Mouse (Mus musculus) 3134 (cell line): ENCODE measurements around the gene Ythdf2.
A peak's percentile ranks its signal among the peaks of the same experiment; 100 is the strongest.

Source experiments
- DNase-seq: peaks from one replicate; pipeline ENCODE4 v3.0.0-alpha.2; 2011; ENCODE audit warnings: low spot score; ENCODE audit not compliant: insufficient read length; ENCODE audit errors: extremely low read depth

Gene Ythdf2

GRCm38 (mm10) chr4:132210325-132210724 is 1.8 kb downstream of the Ythdf2 start:
- DNase-seq = no peak

DNA sequence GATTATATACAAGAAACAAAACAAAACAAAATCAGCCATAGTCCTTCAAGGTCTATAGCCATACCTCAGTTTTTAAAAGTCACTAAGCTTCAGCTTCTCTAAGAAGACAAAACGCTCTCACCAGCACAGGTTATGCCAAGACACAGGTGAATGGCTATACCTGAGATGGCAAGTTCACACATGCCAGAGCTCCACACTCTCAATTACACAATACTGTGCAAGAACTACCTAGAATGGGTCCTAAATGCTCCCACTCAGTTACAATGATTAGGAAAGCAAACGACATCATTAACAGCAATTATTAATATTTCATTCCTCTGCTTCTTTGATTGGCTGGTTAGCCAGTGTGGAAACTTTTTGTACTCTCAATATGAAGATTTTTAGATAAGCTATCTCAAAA is 2.8 kb downstream of the Ythdf2 start:
- no peak for DNase-seq

DNA sequence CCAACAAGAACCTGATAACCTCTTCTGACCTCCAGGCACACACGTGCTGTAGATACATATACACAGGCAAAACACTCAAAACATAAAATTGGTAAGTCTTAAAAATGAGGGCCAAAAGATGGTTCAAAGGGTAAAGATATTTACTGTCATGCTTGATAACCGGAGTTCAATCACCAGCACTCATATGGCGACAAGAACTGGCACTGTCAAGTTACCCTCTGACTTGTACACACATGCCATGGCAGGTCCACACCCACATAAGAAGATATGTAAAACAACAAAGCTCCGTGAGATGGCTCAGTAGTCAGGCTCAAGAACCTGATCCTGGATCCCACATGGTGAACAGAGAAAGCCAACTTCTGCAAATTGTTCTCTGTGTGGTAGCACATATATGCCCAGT is 4.8 kb downstream of the Ythdf2 start:
- DNase-seq = no peak

- DNase-seq = no peak
Measured at GRCm38 (mm10) chr4:132198771-132199170, 13.3 kb downstream of the Ythdf2 start.

DNA sequence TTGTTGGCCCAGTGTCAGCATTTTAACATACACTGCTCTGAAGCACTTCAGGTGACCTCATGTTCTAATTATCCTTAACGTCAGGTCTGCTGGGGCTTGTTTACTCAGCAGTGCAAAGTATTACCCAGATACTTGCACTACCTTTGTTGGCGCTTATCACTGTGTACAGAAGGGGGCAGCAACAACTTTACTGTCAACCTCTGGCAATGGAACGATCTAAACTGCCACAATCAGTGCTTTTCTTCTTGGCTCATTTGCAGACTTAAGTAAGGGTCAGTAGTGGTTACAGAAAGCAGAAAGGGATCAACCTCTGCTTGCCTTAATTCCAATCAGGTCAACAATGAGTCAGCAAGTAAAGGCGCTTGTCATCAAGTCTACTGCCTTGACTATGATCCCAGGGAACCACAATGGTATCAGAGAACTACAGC is 13.8 kb downstream of the Ythdf2 start:
- DNase-seq = no peak

- no peak for DNase-seq
Measured at GRCm38 (mm10) chr4:132194975-132195374, 17.1 kb downstream of the Ythdf2 start.

GRCm38 (mm10) chr4:132194373-132194772 is 17.7 kb downstream of the Ythdf2 start:
- DNase-seq = no peak

GRCm38 (mm10) chr4:132187826-132188401 is 24.2 kb downstream of the Ythdf2 start:
- DNase-seq = no peak

GRCm38 (mm10) chr4:132183162-132183561 is 28.9 kb downstream of the Ythdf2 start:
- no peak for DNase-seq

- no peak for DNase-seq
Measured at GRCm38 (mm10) chr4:132181721-132182658, 30.1 kb downstream of the Ythdf2 start.

- no peak for DNase-seq
Measured at GRCm38 (mm10) chr4:132180710-132181109, 31.4 kb downstream of the Ythdf2 start.

DNA sequence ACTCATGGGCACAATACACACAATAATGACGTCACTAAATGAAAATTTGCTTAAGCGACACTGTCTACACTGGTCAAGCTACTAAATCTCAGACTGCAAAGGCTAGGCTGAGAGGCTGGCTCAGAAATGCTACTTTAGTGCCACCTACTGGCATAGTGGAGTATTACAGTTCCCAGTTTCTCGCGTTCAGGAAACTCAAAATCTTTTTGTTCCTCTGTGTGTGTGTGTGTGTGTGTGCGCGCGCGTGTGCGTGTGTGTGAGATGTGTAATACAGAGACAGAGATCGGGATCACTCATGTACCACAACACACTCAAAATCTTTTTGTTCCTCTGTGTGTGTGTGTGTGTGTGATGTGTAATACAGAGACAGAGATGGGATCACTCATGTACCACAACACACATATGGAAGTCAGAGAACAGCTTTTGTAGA is 33.5 kb downstream of the Ythdf2 start:
- peak; percentile 22 for DNase-seq

- no peak for DNase-seq
Measured at GRCm38 (mm10) chr4:132176474-132176873, 35.6 kb downstream of the Ythdf2 start.

GRCm38 (mm10) chr4:132170891-132171290 is 41.2 kb downstream of the Ythdf2 start:
- DNase-seq = no peak

DNA sequence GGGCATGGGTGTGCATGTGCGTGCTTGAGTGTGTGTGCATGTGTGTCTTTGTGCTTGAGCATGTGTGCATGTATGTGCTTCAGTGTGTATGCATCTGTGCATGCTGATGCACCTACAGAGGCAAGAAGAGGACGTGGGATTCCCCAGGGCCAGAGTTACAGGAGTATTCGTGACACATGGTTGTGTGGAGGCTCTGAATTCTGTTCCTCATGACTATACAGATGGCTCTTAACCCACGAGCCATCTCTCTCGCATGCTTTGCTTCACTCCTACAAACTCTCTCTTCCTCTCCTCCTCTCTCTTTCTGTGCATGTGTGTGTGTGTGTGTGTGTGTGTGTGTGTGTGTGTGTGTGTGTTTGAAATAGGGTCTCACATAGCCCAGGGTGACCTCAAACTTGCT is 42.3 kb downstream of the Ythdf2 start:
- DNase-seq = no peak

GRCm38 (mm10) chr4:132169271-132169670 is 42.8 kb downstream of the Ythdf2 start:
- DNase-seq = no peak

GRCm38 (mm10) chr4:132167436-132167835 is 44.7 kb downstream of the Ythdf2 start:
- DNase-seq = no peak

- no peak for DNase-seq
Measured at GRCm38 (mm10) chr4:132166350-132167290, 45.5 kb downstream of the Ythdf2 start.

GRCm38 (mm10) chr4:132165691-132166090 is 46.4 kb downstream of the Ythdf2 start:
- no peak for DNase-seq

DNA sequence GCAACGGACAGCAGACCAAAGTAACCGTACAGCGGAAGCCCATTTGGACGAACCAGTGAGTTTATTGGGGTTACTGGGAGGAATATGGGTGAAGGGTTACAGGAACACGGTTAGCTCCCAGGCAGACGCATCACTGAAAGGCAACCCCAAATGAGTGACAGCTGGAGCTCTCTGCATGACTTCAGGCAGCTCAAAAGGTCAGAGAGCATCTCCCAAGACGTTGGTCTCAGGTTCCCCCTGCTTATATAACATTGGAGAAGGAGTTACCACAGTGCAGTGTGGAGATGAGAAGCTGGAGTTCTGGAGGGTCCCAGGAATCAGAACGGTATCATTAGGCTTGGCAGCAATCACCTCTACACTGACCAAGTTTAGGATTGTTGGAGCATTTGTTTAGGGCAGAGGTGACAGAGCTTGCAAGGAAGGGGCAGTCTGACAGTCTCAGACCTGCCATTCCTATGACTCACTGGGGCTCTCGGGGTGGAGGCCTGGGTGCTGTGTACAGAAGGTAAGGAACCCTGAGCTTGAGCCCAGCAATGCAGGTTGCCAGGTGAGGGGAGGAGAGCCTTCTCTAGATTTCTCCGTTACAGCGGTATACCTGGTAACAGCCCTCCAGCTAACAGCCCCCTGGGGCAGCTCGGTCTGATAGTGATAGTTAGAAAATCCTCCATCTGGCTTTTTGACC is 55.0 kb downstream of the Ythdf2 start:
- no peak for DNase-seq
